Mouse (Mus musculus): Measurements from ENCODE around the gene Btaf1. TPM values are rescaled to one million over a fixed set of nuclear protein-coding genes. Genes with fewer than 3 reads are reported as not detected.

The Btaf1 gene
- polyA plus RNA-seq, 1 experiment: 49.9 TPM

GRCm38 (mm10) chr19:37031446-37031845 lies 105.6 kb downstream of the Btaf1 start:
- TF ChIP-seq EP300 (IDR thresholded peaks at IDR 0.05; ENCODE audit: insufficient read depth, low read depth, low read length) (no peak), CTCF (IDR thresholded peaks at IDR 0.05; ENCODE audit: low read depth, low read length) (no peak), POLR2A (IDR thresholded peaks at IDR 0.05; ENCODE audit: insufficient read depth, low read length) (no peak)
- Histone ChIP-seq H3K4me1 (ENCODE audit: control insufficient read depth, insufficient read depth, low read length) (no peaks in the 10 kb centered on the region), H3K9me3 (replicated peaks; ENCODE audit: control insufficient read depth, insufficient read depth, low read length, poor library complexity, severe bottlenecking) (no peaks in the 10 kb centered on the region), H3K4me3 (ENCODE audit: low read depth, low read length) (no peak overlapping the region), H3K27me3 (ENCODE audit: control insufficient read depth, insufficient read depth, low read length, poor library complexity, severe bottlenecking) (no peaks in the 10 kb centered on the region), H3K36me3 (ENCODE audit: control insufficient read depth, insufficient read depth, low read length, poor library complexity, severe bottlenecking) (no peaks in the 10 kb centered on the region), H3K27ac (ENCODE audit: insufficient read depth, low read length) (no peak overlapping the region), H3K9ac (ENCODE audit: low read depth, poor library complexity, severe bottlenecking) (no peak overlapping the region)

GRCm38 (mm10) chr19:37032364-37032763 lies 106.5 kb downstream of the Btaf1 start:
- no peak overlapping the region for H3K4me3 ChIP-seq (ENCODE audit: low read depth, low read length)
- H3K27ac ChIP-seq (ENCODE audit: insufficient read depth, low read length): no peak overlapping the region
- TF ChIP-seq EP300 (IDR thresholded peaks at IDR 0.05; ENCODE audit: insufficient read depth, low read depth, low read length) (no peak), POLR2A (IDR thresholded peaks at IDR 0.05; ENCODE audit: insufficient read depth, low read length) (no peak), CTCF (IDR thresholded peaks at IDR 0.05; ENCODE audit: low read depth, low read length) (no peak)
- no peaks in the 10 kb centered on the region for H3K27me3 ChIP-seq (ENCODE audit: control insufficient read depth, insufficient read depth, low read length, poor library complexity, severe bottlenecking)
- no peaks in the 10 kb centered on the region for H3K4me1 ChIP-seq (ENCODE audit: control insufficient read depth, insufficient read depth, low read length)
- no peak overlapping the region for H3K9ac ChIP-seq (ENCODE audit: low read depth, poor library complexity, severe bottlenecking)
- H3K9me3 ChIP-seq (replicated peaks; ENCODE audit: control insufficient read depth, insufficient read depth, low read length, poor library complexity, severe bottlenecking): no peaks in the 10 kb centered on the region; the same call in 1 of the 2 replicates
- H3K36me3 ChIP-seq (ENCODE audit: control insufficient read depth, insufficient read depth, low read length, poor library complexity, severe bottlenecking): no peaks in the 10 kb centered on the region

DNA sequence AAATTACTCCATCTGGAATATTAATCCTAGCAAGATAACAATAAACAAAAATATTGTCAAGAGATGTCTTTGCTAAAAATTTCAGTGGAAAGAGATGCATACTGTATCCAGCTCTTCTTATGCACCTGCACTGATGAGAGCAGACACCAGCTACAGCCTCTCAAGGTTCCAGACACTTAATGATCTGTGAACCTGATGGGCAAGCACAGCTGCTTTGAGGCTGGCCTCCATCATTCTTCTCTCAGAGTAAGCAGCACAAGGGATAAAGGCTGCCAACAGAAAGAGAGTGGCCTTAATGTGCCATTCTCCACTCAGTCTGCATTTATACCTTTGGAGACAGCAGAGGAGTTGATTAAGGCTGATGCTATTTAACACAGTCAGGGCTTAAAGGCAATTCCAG lies 115.0 kb downstream of the Btaf1 start:
- Histone ChIP-seq H3K36me3 (ENCODE audit: control insufficient read depth, insufficient read depth, low read length, poor library complexity, severe bottlenecking) (no peaks in the 10 kb centered on the region), H3K27ac (ENCODE audit: insufficient read depth, low read length) (no peak overlapping the region), H3K4me1 (ENCODE audit: control insufficient read depth, insufficient read depth, low read length) (no peaks in the 10 kb centered on the region), H3K4me3 (ENCODE audit: low read depth, low read length) (no peak overlapping the region), H3K9ac (ENCODE audit: low read depth, poor library complexity, severe bottlenecking) (no peak overlapping the region), H3K27me3 (ENCODE audit: control insufficient read depth, insufficient read depth, low read length, poor library complexity, severe bottlenecking) (no peaks in the 10 kb centered on the region), H3K9me3 (replicated peaks; ENCODE audit: control insufficient read depth, insufficient read depth, low read length, poor library complexity, severe bottlenecking) (no peaks in the 10 kb centered on the region; the same call in 1 of the 2 replicates)
- TF ChIP-seq EP300 (IDR thresholded peaks at IDR 0.05; ENCODE audit: insufficient read depth, low read depth, low read length) (no peak), POLR2A (IDR thresholded peaks at IDR 0.05; ENCODE audit: insufficient read depth, low read length) (no peak), CTCF (IDR thresholded peaks at IDR 0.05; ENCODE audit: low read depth, low read length) (no peak)

DNA sequence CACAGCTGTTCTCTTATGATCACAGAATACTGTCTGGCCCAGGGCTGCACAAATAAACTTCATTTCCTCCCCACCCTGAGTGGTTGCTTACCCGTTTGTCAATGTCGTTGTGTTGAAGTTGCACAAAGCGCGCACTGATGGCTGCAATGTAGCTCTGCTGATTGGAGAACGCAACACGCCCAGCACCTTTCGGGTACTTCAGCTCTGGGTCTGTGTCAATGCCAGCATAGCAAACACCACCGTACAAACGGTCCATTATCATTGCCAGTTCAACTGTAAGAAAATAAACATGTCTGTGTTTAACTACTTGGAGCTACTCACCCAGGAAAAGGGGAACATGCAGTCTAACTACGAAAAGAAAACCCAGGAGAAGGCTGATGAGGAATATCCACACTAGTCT lies 118.6 kb downstream of the Btaf1 start:
- H3K4me3 ChIP-seq (ENCODE audit: low read depth, low read length): no peak overlapping the region
- no peak overlapping the region for H3K27ac ChIP-seq (ENCODE audit: insufficient read depth, low read length)
- no peaks in the 10 kb centered on the region for H3K4me1 ChIP-seq (ENCODE audit: control insufficient read depth, insufficient read depth, low read length)
- H3K27me3 ChIP-seq (ENCODE audit: control insufficient read depth, insufficient read depth, low read length, poor library complexity, severe bottlenecking): no peaks in the 10 kb centered on the region
- TF ChIP-seq EP300 (IDR thresholded peaks at IDR 0.05; ENCODE audit: insufficient read depth, low read depth, low read length) (no peak), POLR2A (IDR thresholded peaks at IDR 0.05; ENCODE audit: insufficient read depth, low read length) (no peak), CTCF (IDR thresholded peaks at IDR 0.05; ENCODE audit: low read depth, low read length) (no peak)
- no peaks in the 10 kb centered on the region for H3K9me3 ChIP-seq (replicated peaks; ENCODE audit: control insufficient read depth, insufficient read depth, low read length, poor library complexity, severe bottlenecking)
- no peaks in the 10 kb centered on the region for H3K36me3 ChIP-seq (ENCODE audit: control insufficient read depth, insufficient read depth, low read length, poor library complexity, severe bottlenecking)
- no peak overlapping the region for H3K9ac ChIP-seq (ENCODE audit: low read depth, poor library complexity, severe bottlenecking)

- no peak overlapping the region for H3K9ac ChIP-seq (ENCODE audit: low read depth, poor library complexity, severe bottlenecking)
- H3K36me3 ChIP-seq (ENCODE audit: control insufficient read depth, insufficient read depth, low read length, poor library complexity, severe bottlenecking): no peaks in the 10 kb centered on the region
- no peak overlapping the region for H3K4me3 ChIP-seq (ENCODE audit: low read depth, low read length)
- no peak overlapping the region for H3K27ac ChIP-seq (ENCODE audit: insufficient read depth, low read length)
- H3K9me3 ChIP-seq (replicated peaks; ENCODE audit: control insufficient read depth, insufficient read depth, low read length, poor library complexity, severe bottlenecking): no peaks in the 10 kb centered on the region
- TF ChIP-seq POLR2A (IDR thresholded peaks at IDR 0.05; ENCODE audit: insufficient read depth, low read length) (no peak), EP300 (IDR thresholded peaks at IDR 0.05; ENCODE audit: insufficient read depth, low read depth, low read length) (no peak), CTCF (IDR thresholded peaks at IDR 0.05; ENCODE audit: low read depth, low read length) (no peak)
- no peaks in the 10 kb centered on the region for H3K4me1 ChIP-seq (ENCODE audit: control insufficient read depth, insufficient read depth, low read length)
- H3K27me3 ChIP-seq (ENCODE audit: control insufficient read depth, insufficient read depth, low read length, poor library complexity, severe bottlenecking): no peaks in the 10 kb centered on the region
Measured at GRCm38 (mm10) chr19:37048507-37048906, 122.6 kb downstream of the Btaf1 start.

DNA sequence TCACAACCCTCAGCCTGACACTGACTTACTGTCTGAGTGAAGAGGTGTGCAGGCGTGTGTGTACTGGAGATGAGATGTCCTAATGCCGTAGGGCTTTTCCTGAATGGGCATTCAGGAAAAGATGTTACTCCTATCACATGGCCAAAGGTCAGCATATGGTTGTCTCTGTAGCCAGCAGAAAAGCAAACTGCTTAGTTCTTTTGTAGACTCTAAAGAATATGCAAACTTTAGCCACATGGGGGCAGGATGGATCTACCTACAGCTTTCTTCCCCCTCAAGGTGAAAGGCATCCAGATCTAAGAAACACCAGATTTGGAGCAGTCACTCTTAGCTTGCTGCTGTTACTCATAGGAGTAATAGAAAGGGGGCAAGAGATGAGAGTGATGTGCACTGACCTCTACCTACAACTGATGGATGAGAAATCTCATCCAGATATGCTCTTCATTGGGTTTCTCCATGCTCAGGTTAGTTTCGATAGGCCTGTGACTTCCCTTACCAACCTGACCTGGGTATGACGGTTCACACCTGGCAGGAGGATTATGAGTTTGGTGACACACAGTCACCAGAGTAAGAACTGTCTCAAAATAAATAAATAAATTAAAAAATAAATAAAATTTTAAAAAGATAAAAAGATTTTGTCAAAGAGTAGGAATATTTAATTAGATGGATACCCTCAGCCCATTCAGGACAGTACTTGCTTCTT lies 124.9 kb downstream of the Btaf1 start:
- TF ChIP-seq POLR2A (IDR thresholded peaks at IDR 0.05; ENCODE audit: insufficient read depth, low read length) (no peak), EP300 (IDR thresholded peaks at IDR 0.05; ENCODE audit: insufficient read depth, low read depth, low read length) (no peak), CTCF (IDR thresholded peaks at IDR 0.05; ENCODE audit: low read depth, low read length) (no peak)
- no peaks in the 10 kb centered on the region for H3K36me3 ChIP-seq (ENCODE audit: control insufficient read depth, insufficient read depth, low read length, poor library complexity, severe bottlenecking)
- H3K9me3 ChIP-seq (replicated peaks; ENCODE audit: control insufficient read depth, insufficient read depth, low read length, poor library complexity, severe bottlenecking): no peaks in the 10 kb centered on the region
- no peak overlapping the region for H3K4me3 ChIP-seq (ENCODE audit: low read depth, low read length)
- H3K4me1 ChIP-seq (ENCODE audit: control insufficient read depth, insufficient read depth, low read length): no peaks in the 10 kb centered on the region
- no peak overlapping the region for H3K9ac ChIP-seq (ENCODE audit: low read depth, poor library complexity, severe bottlenecking)
- no peak overlapping the region for H3K27ac ChIP-seq (ENCODE audit: insufficient read depth, low read length)
- no peaks in the 10 kb centered on the region for H3K27me3 ChIP-seq (ENCODE audit: control insufficient read depth, insufficient read depth, low read length, poor library complexity, severe bottlenecking)

Data from ES-Bruce4 (cell line).